ENCODE assay signal across 12 mouse cellular contexts in genomic region chr8:103413589-103414575, GRCm38 (mm10).
DNase-seq lines count a peak whose midpoint lies in the region; ATAC-seq and TF ChIP-seq lines count a peak whose summit lies in the region.
"Had no signal": no experiment of that assay in that cellular context is flagged by ENCODE, and none has a peak within 500 bp of the region (broad histone marks: within the 10 kb centered on the region; RNA-seq: fewer than 3 reads in every experiment).

No protein-coding gene starts in this region.

- no peak overlapping the region for H3K4me3 ChIP-seq in stomach, embryonic 14.5 days (ENCODE audit: low read depth, low read length)
- no peak overlapping the region for H3K4me3 ChIP-seq in stomach, postnatal 0 days (ENCODE audit: low read depth, low read length)

- TF ChIP-seq CTCF in stomach, postnatal 0 days (IDR thresholded peaks at IDR 0.05; ENCODE audit: low read depth), result no peak

- WGBS in stomach, embryonic 14.5 days, result 53% methylated on average over 11 of the region's 11 CpGs
- WGBS in stomach, postnatal 0 days, result 50% methylated on average over 11 of the region's 11 CpGs

- no peaks in the 10 kb centered on the region for H3K9me3 ChIP-seq in stomach, embryonic 14.5 days (ENCODE audit: control insufficient read depth, low read depth, low read length)
- H3K9me3 ChIP-seq in stomach, postnatal 0 days (ENCODE audit: control insufficient read depth, low read length), result no peaks in the 10 kb centered on the region

- no peak overlapping the region for H3K4me2 ChIP-seq in stomach, embryonic 14.5 days (replicated peaks; ENCODE audit: low read depth, low read length)
- no peak overlapping the region for H3K4me2 ChIP-seq in stomach, postnatal 0 days (replicated peaks; ENCODE audit: low read depth)
- H3K4me2 ChIP-seq: midbrain, embryonic 11.5 days had no signal

- H3K36me3 ChIP-seq in stomach, embryonic 14.5 days (ENCODE audit: control insufficient read depth, insufficient read depth, low read length), result no peaks in the 10 kb centered on the region
- no peaks in the 10 kb centered on the region for H3K36me3 ChIP-seq in stomach, postnatal 0 days (ENCODE audit: control insufficient read depth, insufficient read depth, low read length)

- H3K27ac ChIP-seq in stomach, embryonic 14.5 days (ENCODE audit: low read length), result 0 out of 2 replicates have a peak overlapping the region, but pooled peaks have one; percentile 44
- no peak overlapping the region for H3K27ac ChIP-seq in stomach, postnatal 0 days (replicated peaks)

- no peak for ATAC-seq in stomach, embryonic 14.5 days (ENCODE audit: insufficient number of reproducible peaks, insufficient read depth, low FRiP score, low read depth)
- ATAC-seq in stomach, postnatal 0 days (ENCODE audit: low FRiP score, low TSS enrichment), result no peak; the same call in 1 of the 2 replicates

- H3K4me1 ChIP-seq in stomach, embryonic 14.5 days (ENCODE audit: control insufficient read depth, insufficient read depth, low read length), result peaks cover 4% of the 10 kb centered on the region
- H3K4me1 ChIP-seq in stomach, postnatal 0 days (replicated peaks; ENCODE audit: control insufficient read depth, insufficient read depth), result no peaks in the 10 kb centered on the region

- peak; percentile 24 for DNase-seq in embryo, embryonic 10.5 days (ENCODE audit: low spot score)
- DNase-seq in embryo, embryonic 10 days (ENCODE audit: low spot score), result no peak
- DNase-seq in stomach, postnatal 0 days (ENCODE audit: low spot score), result no peak
- peak; percentile 69 to 79 for DNase-seq in kidney, postnatal 4 days
- DNase-seq in yolk sac, embryonic 10.5 days (ENCODE audit: low spot score), result peak; percentile 47
- DNase-seq in urinary bladder, postnatal 36 days (ENCODE audit: low spot score in 2 of 2), result no peak
- DNase-seq in right cerebral cortex, postnatal 14 days, result no peak
- DNase-seq: gastrocnemius, postnatal 14 days; heart, postnatal 4 days; layer of hippocampus, adult 9-11 months had no signal

- no peaks in the 10 kb centered on the region for H3K27me3 ChIP-seq in stomach, embryonic 14.5 days (ENCODE audit: control insufficient read depth, insufficient read depth, low read length)
- no peaks in the 10 kb centered on the region for H3K27me3 ChIP-seq in stomach, postnatal 0 days (ENCODE audit: control insufficient read depth, insufficient read depth, low read length)

- H3K9ac ChIP-seq in stomach, embryonic 14.5 days (replicated peaks; ENCODE audit: low read depth, low read length), result no peak overlapping the region
- no peak overlapping the region for H3K9ac ChIP-seq in stomach, postnatal 0 days (ENCODE audit: low read length)

- TF ChIP-seq EP300 in stomach, postnatal 0 days (optimal IDR thresholded peaks at IDR 0.05), result no peak

Comparison
In these comparisons a context has a peak if more than half of its experiments do, and no peak if none do; other contexts are left out.
1. DNase-seq: peak in embryo, embryonic 10.5 days (single experiment), kidney, postnatal 4 days (2 of 2) and yolk sac, embryonic 10.5 days (single experiment); none in embryo, embryonic 10 days (single experiment), stomach, postnatal 0 days (single experiment), urinary bladder, postnatal 36 days (0 of 2) and right cerebral cortex, postnatal 14 days (single experiment).